Mouse (Mus musculus) stomach, embryonic 16.5 days (tissue): ENCODE data around the gene Aes. TPM values are rescaled to one million over a fixed set of nuclear protein-coding genes. Genes with fewer than 3 reads are reported as not detected.

Experiments used
- ATAC-seq: fragments of 200-750 bp; cut with Nextera tagmentation; 2 replicates; pipeline ENCODE4 v1.8.0; 2017; ENCODE audit warnings: moderate number of reproducible peaks, moderate TSS enrichment; ENCODE audit not compliant: insufficient read depth, low FRiP score
- H3K27ac ChIP-seq: fragments of 300-500 bp; sonication (generic); 2 replicates; pipeline ENCODE4 v1.5.1; 2014; ENCODE audit warnings: low read length
- H3K27me3 ChIP-seq: fragments of 300-500 bp; sonication (generic); 2 replicates; pipeline ENCODE4 v1.6.1; 2014; ENCODE audit warnings: low read length, control low read depth, mixed read lengths; ENCODE audit not compliant: control insufficient read depth, insufficient read depth
- H3K36me3 ChIP-seq: fragments of 300-500 bp; sonication (generic); 2 replicates; pipeline ENCODE4 v1.6.1; 2014; ENCODE audit warnings: low read length; ENCODE audit not compliant: control insufficient read depth, insufficient read depth
- H3K4me1 ChIP-seq: fragments of 300-500 bp; sonication (generic); 2 replicates; pipeline ENCODE4 v1.6.1; 2014; ENCODE audit warnings: low read length, control low read depth, mixed read lengths; ENCODE audit not compliant: control insufficient read depth, insufficient read depth
- H3K4me2 ChIP-seq: fragments of 300-500 bp; sonication (generic); 2 replicates; pipeline ENCODE4 v1.6.1; 2014; ENCODE audit warnings: low read depth, low read length, mixed read lengths
- H3K4me3 ChIP-seq: fragments of 300-500 bp; sonication (generic); replicated peaks from 2 replicates; pipeline ENCODE4 v1.5.1; 2014; ENCODE audit warnings: mild to moderate bottlenecking, low read length
- H3K9ac ChIP-seq: fragments of 300-500 bp; sonication (generic); 2 replicates; pipeline ENCODE4 v1.6.1; 2014; ENCODE audit warnings: low read length
- H3K9me3 ChIP-seq: fragments of 300-500 bp; sonication (generic); replicated peaks from 2 replicates; pipeline ENCODE4 v1.6.1; 2016; ENCODE audit warnings: low read length, control low read depth; ENCODE audit not compliant: control insufficient read depth
- WGBS: fragments of 180-500 bp; shearing (Covaris S2); extraction: QIAGEN DNeasy Blood & Tissue Kit; methylation state at CpG from one replicate; pipeline ENCODE4 v1.1.7; 2014; 5-methylcytosine and 5-hydroxymethylcytosine counted together
- polyA plus RNA-seq: library from polyadenylated mRNA; unstranded; fragments of >200 nt; fragmentation: Nextera tagmentation; extraction: Ambion mirVana; gene quantifications from 2 replicates; pipeline ENCODE4 v1.2.1, GENCODE M21; 2015

Aes gene
- polyA plus RNA-seq, 1 experiment from 2014 or later, result 325 TPM

DNA sequence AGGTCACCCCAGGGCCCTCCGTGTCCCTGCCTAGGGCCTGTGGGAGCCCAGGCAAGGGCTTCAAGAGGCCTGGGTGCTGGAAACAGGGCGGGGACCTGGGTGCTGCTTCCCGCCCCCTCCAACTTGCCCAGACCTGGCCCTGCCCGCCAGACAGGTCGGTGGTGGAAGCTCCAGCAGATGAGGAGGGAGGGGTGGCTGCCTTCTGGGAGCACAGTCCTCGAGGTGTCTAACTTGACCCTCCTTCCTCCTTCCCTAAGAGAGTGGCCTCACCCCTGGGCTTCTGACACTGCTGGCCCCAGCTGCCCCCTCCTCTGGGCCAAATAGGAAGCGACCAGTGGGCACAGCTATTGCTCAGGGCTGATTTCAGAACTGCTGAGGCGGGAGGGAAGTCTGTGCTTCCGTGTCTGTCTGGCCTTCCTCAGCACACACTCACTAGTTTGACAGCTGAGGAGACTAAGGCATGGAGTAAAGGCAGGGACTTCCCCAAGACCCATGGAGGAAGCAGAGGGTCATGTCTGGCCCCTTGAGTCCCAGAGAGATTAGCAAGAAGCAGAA lies 35.2 kb upstream of the Aes start, which contains the start of gene Gna15:
TSS of gene Gna15 (minus strand) at position 175 of the 555 bp plus-strand sequence.
- peaks cover 4% of the 10 kb centered on the region for H3K4me1 ChIP-seq
- no peaks in the 10 kb centered on the region for H3K36me3 ChIP-seq
- ATAC-seq, result peak; percentile 48
- 26% methylated on average over 9 of the region's 9 CpGs for WGBS
- H3K27ac ChIP-seq, result peak within 1 kb of the TSS; percentile 82
- H3K4me2 ChIP-seq, result peak within 1 kb of the TSS; percentile 38
- H3K9ac ChIP-seq, result peak within 1 kb of the TSS; percentile 68
- peak within 1 kb of the TSS; percentile 35 for H3K4me3 ChIP-seq
- no peaks in the 10 kb centered on the region for H3K9me3 ChIP-seq
- H3K27me3 ChIP-seq, result no peaks in the 10 kb centered on the region

GRCm38 (mm10) chr10:81525017-81525694 lies 34.1 kb upstream of the Aes start:
- no peaks in the 10 kb centered on the region for H3K27me3 ChIP-seq
- H3K9me3 ChIP-seq, result no peaks in the 10 kb centered on the region
- no peak overlapping the region for H3K4me2 ChIP-seq
- peak; percentile 41; the same call in 1 of the 2 replicates for ATAC-seq
- no peak overlapping the region for H3K4me3 ChIP-seq
- H3K4me1 ChIP-seq, result peaks cover 4% of the 10 kb centered on the region
- H3K9ac ChIP-seq, result peak overlapping the region; percentile 31; the same call in 1 of the 2 replicates
- 46% methylated on average over 12 of the region's 13 CpGs for WGBS
- H3K36me3 ChIP-seq, result 0 out of 2 replicates have a peak, but pooled peaks cover 7% of the 10 kb centered on the region
- H3K27ac ChIP-seq, result peak overlapping the region; percentile 82

- Histone ChIP-seq H3K9me3 (no peaks in the 10 kb centered on the region), H3K27me3 (no peaks in the 10 kb centered on the region), H3K9ac (no peak overlapping the region), H3K36me3 (peaks cover 13% of the 10 kb centered on the region; the same call in 1 of the 2 replicates), H3K4me3 (no peak overlapping the region), H3K4me2 (no peak overlapping the region), H3K27ac (no peak overlapping the region), H3K4me1 (peaks cover 4% of the 10 kb centered on the region)
- peak; percentile 12; the same call in 1 of the 2 replicates for ATAC-seq
- 12% methylated on average over 14 of the region's 14 CpGs for WGBS
These were observed 32.5 kb upstream of the Aes start for GRCm38 (mm10) chr10:81526779-81527178.

DNA sequence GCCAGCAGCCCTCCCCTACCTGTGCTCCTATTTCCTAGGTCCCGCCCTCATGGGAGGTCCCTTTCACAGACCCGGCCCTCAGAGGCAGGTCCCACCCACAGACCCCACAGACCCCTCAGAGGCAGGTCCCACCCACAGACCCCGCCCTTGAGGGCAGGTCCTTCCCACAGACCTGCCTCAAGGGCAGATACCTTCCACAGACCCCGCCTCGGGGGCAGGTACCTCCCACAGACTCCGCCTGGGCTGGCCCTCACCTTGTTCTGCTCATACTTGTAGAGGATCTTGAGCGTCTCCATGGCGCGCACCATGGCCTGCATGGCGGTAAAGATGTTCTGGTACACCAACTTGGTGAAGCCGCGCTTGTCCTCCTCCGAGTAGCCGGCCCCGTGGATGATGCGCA lies 24.5 kb upstream of the Aes start:
- peak; percentile 64 for ATAC-seq
- Histone ChIP-seq H3K36me3 (peaks cover 12% of the 10 kb centered on the region; the same call in 1 of the 2 replicates), H3K27me3 (no peaks in the 10 kb centered on the region), H3K4me2 (no peak overlapping the region), H3K4me1 (no peaks in the 10 kb centered on the region), H3K4me3 (no peak overlapping the region), H3K27ac (no peak overlapping the region), H3K9ac (no peak overlapping the region), H3K9me3 (no peaks in the 10 kb centered on the region)
- 48% methylated on average over 16 of the region's 16 CpGs for WGBS

- Histone ChIP-seq H3K4me3 (no peak overlapping the region), H3K27ac (no peak overlapping the region), H3K9ac (no peak overlapping the region), H3K9me3 (no peaks in the 10 kb centered on the region), H3K4me2 (no peak overlapping the region), H3K27me3 (no peaks in the 10 kb centered on the region), H3K36me3 (0 out of 2 replicates have a peak, but pooled peaks cover 3% of the 10 kb centered on the region), H3K4me1 (peaks cover 7% of the 10 kb centered on the region)
- WGBS, result 78% methylated on average over 6 of the region's 6 CpGs
- no peak for ATAC-seq
These were observed 22.6 kb upstream of the Aes start for GRCm38 (mm10) chr10:81536734-81537133.

- no peak for ATAC-seq
- H3K9ac ChIP-seq, result no peak overlapping the region
- H3K36me3 ChIP-seq, result 0 out of 2 replicates have a peak, but pooled peaks cover 3% of the 10 kb centered on the region
- no peak overlapping the region for H3K27ac ChIP-seq
- no peaks in the 10 kb centered on the region for H3K27me3 ChIP-seq
- peaks cover 14% of the 10 kb centered on the region for H3K4me1 ChIP-seq
- H3K4me3 ChIP-seq, result no peak overlapping the region
- WGBS, result 86% methylated on average over 2 of the region's 2 CpGs
- no peak overlapping the region for H3K4me2 ChIP-seq
- no peaks in the 10 kb centered on the region for H3K9me3 ChIP-seq
These were observed 21.9 kb upstream of the Aes start for GRCm38 (mm10) chr10:81537429-81537828.

GRCm38 (mm10) chr10:81538321-81539048 lies 20.8 kb upstream of the Aes start:
- Histone ChIP-seq H3K4me3 (no peak overlapping the region), H3K36me3 (0 out of 2 replicates have a peak, but pooled peaks cover 3% of the 10 kb centered on the region), H3K9me3 (no peaks in the 10 kb centered on the region), H3K27ac (no peak overlapping the region), H3K4me2 (no peak overlapping the region), H3K27me3 (no peaks in the 10 kb centered on the region), H3K9ac (no peak overlapping the region), H3K4me1 (peaks cover 25% of the 10 kb centered on the region)
- no peak for ATAC-seq
- 87% methylated on average over 3 of the region's 3 CpGs for WGBS

DNA sequence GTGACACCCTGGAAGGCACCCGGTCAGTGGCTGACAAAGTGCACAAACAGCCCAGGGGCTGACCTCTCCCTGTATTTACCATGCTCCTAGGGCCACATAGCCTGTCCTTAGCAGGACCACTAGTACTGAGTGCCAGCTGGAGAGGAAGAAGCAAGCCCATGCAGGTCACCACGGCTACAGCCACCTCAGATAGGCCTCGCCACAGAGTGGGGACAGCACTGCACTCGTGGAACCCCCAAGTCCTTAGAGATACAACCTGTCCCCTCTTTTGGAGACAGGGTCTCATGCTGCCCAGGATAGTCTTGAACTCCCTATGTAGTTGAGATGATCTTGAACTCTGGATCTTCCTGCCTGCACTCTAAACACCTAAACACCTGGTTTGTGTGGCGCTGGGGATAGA lies 17.9 kb upstream of the Aes start:
- H3K9me3 ChIP-seq, result no peaks in the 10 kb centered on the region
- H3K4me3 ChIP-seq, result no peak overlapping the region
- peak overlapping the region; percentile 92; the same call in 1 of the 2 replicates for H3K4me2 ChIP-seq
- H3K4me1 ChIP-seq, result peaks cover 30% of the 10 kb centered on the region
- no peak for ATAC-seq
- 0 out of 2 replicates have a peak, but pooled peaks cover 3% of the 10 kb centered on the region for H3K36me3 ChIP-seq
- peak overlapping the region; percentile 86; the same call in 1 of the 2 replicates for H3K27ac ChIP-seq
- H3K27me3 ChIP-seq, result no peaks in the 10 kb centered on the region
- H3K9ac ChIP-seq, result peak overlapping the region; percentile 94
- 68% methylated on average over 5 of the region's 5 CpGs for WGBS

DNA sequence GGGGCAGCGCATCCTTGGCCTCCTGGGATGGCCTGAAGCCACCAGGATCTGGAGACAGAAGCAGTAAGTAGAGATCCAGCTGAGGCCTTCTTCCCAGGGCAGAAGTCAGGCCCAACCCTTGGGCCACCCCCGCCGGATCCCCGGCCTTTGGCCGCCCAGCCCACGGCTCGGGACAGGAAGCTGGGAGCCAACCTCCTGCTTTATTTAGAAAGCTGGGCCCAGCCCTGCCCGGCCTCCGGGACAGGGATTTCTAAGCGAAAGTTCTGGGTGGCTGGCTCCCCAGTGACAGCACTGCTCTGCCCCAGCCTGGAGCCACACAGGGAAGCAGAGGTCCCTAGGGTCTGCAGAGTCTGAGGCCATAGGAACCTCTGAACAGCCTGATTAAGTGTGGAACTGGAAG lies 17.5 kb upstream of the Aes start:
- Histone ChIP-seq H3K4me2 (peak overlapping the region; percentile 92), H3K27ac (peak overlapping the region; percentile 86), H3K27me3 (no peaks in the 10 kb centered on the region), H3K4me3 (peak overlapping the region; percentile 98), H3K36me3 (0 out of 2 replicates have a peak, but pooled peaks cover 3% of the 10 kb centered on the region), H3K9ac (peak overlapping the region; percentile 94), H3K4me1 (peaks cover 30% of the 10 kb centered on the region), H3K9me3 (no peaks in the 10 kb centered on the region)
- 49% methylated on average over 10 of the region's 10 CpGs for WGBS
- no peak for ATAC-seq
